Mouse (Mus musculus): ENCODE measurements at regions not wholly inside any gene's neighbourhood (a gene's known extent, or its start where the extent isn't known, plus 50 kb on each side); places are given as distances from the start of the nearest gene placed in this dataset.

GRCm38 (mm10) chr8:12489194-12489593 lies 83.6 kb upstream of the Spaca7 start:
- no peak for TF ChIP-seq POLR2A (IDR thresholded peaks at IDR 0.05; ENCODE audit: insufficient read depth, low read length)
- no peak for TF ChIP-seq CTCF (IDR thresholded peaks at IDR 0.05; ENCODE audit: low read depth, low read length)
